Mouse (Mus musculus) neural tube, embryonic 11.5 days (tissue): ENCODE measurements around the gene Rasgrf1. TPM values are rescaled to one million over a fixed set of nuclear protein-coding genes. Genes with fewer than 3 reads are reported as not detected.

Experiments
- polyA plus RNA-seq: library from polyadenylated mRNA; unstranded; fragments of >200 nt; fragmentation: Nextera tagmentation; extraction: Ambion mirVana; gene quantifications from 2 replicates; pipeline ENCODE4 v1.2.1, GENCODE M21; 2014

The Rasgrf1 gene
- polyA plus RNA-seq, 1 experiment from 2014 or later = not detected

Other genes with a start within 250 kb of the Rasgrf1 start
- gene Tmed3, start 204.8 kb upstream of the Rasgrf1 start, polyA plus RNA-seq = 44.6 and 44.7 TPM in 2 replicates
- not detected in 2 replicates for gene Ankrd34c, start 171.4 kb upstream of the Rasgrf1 start, polyA plus RNA-seq
- gene Ctsh, start 144.2 kb downstream of the Rasgrf1 start, polyA plus RNA-seq = 7.2 and 12.8 TPM in 2 replicates
- 502 and 508 TPM in 2 replicates for gene Morf4l1, start 204.9 kb downstream of the Rasgrf1 start, polyA plus RNA-seq